Mouse (Mus musculus) intestine, embryonic 15.5 days (tissue): ENCODE measurements around the gene Kcnk18. TPM values are rescaled to one million over a fixed set of nuclear protein-coding genes. Genes with fewer than 3 reads are reported as not detected.

Experiments
- ATAC-seq: fragments of 200-750 bp; cut with Nextera tagmentation; 2 replicates; pipeline ENCODE4 v1.8.0; 2017; ENCODE audit warnings: moderate TSS enrichment, moderate library complexity
- H3K27ac ChIP-seq: fragments of 300-500 bp; sonication (generic); 2 replicates; pipeline ENCODE4 v1.5.1; 2015; ENCODE audit warnings: mild to moderate bottlenecking, inconsistent platforms
- H3K27me3 ChIP-seq: fragments of 300-500 bp; sonication (generic); replicated peaks from 2 replicates; pipeline ENCODE4 v1.6.1; 2015; ENCODE audit warnings: inconsistent platforms
- H3K36me3 ChIP-seq: fragments of 300-500 bp; sonication (generic); 2 replicates; pipeline ENCODE4 v1.6.1; 2015; ENCODE audit warnings: inconsistent platforms
- H3K4me1 ChIP-seq: fragments of 300-500 bp; sonication (generic); replicated peaks from 2 replicates; pipeline ENCODE4 v1.6.1; 2015; ENCODE audit warnings: inconsistent platforms
- H3K4me2 ChIP-seq: fragments of 300-500 bp; sonication (generic); replicated peaks from 2 replicates; pipeline ENCODE4 v1.6.1; 2015; ENCODE audit warnings: mild to moderate bottlenecking, inconsistent platforms
- H3K4me3 ChIP-seq: fragments of 300-500 bp; sonication (generic); replicated peaks from 2 replicates; pipeline ENCODE4 v1.5.1; 2015; ENCODE audit warnings: inconsistent platforms
- H3K9ac ChIP-seq: fragments of 300-500 bp; sonication (generic); 2 replicates; pipeline ENCODE4 v1.6.1; 2015; ENCODE audit warnings: inconsistent platforms
- H3K9me3 ChIP-seq: fragments of 300-500 bp; sonication (generic); 2 replicates; pipeline ENCODE4 v1.6.1; 2016; ENCODE audit warnings: inconsistent platforms
- WGBS: fragments of 180-500 bp; shearing (Covaris S2); methylation state at CpG from one replicate; pipeline ENCODE4 v1.1.7; 2015; 5-methylcytosine and 5-hydroxymethylcytosine counted together
- polyA plus RNA-seq: library from polyadenylated mRNA; unstranded; fragments of >200 nt; fragmentation: Nextera tagmentation; extraction: Ambion mirVana; gene quantifications from 2 replicates; pipeline ENCODE4 v1.2.1, GENCODE M21; 2015

Gene Kcnk18
- polyA plus RNA-seq, 1 experiment from 2014 or later = not detected

GRCm38 (mm10) chr19:59236046-59236445 lies 17.0 kb downstream of the Kcnk18 start:
- ATAC-seq = no peak
- H3K4me3 ChIP-seq = no peak overlapping the region
- no peak overlapping the region for H3K4me2 ChIP-seq
- no peaks in the 10 kb centered on the region for H3K9me3 ChIP-seq
- no peak overlapping the region for H3K27ac ChIP-seq
- H3K9ac ChIP-seq = no peak overlapping the region
- no peaks in the 10 kb centered on the region for H3K27me3 ChIP-seq
- H3K4me1 ChIP-seq = no peaks in the 10 kb centered on the region
- H3K36me3 ChIP-seq = no peaks in the 10 kb centered on the region
- 74% methylated on average over 6 of the region's 6 CpGs for whole genome bisulfite sequencing

GRCm38 (mm10) chr19:59238630-59239029 lies 19.6 kb downstream of the Kcnk18 start:
- Histone ChIP-seq H3K4me3 (no peak overlapping the region), H3K36me3 (no peaks in the 10 kb centered on the region), H3K27me3 (no peaks in the 10 kb centered on the region), H3K4me1 (no peaks in the 10 kb centered on the region), H3K9ac (no peak overlapping the region), H3K9me3 (no peaks in the 10 kb centered on the region), H3K27ac (no peak overlapping the region), H3K4me2 (no peak overlapping the region)
- no peak for ATAC-seq
- WGBS = 65% methylated on average over 3 of the region's 3 CpGs

- Histone ChIP-seq H3K36me3 (no peaks in the 10 kb centered on the region), H3K27ac (no peak overlapping the region), H3K27me3 (no peaks in the 10 kb centered on the region), H3K4me2 (no peak overlapping the region), H3K4me3 (no peak overlapping the region), H3K9ac (no peak overlapping the region), H3K4me1 (no peaks in the 10 kb centered on the region), H3K9me3 (no peaks in the 10 kb centered on the region)
- 20% methylated on average over 17 of the region's 17 CpGs for WGBS
- peak; percentile 69 for ATAC-seq
Observed at GRCm38 (mm10) chr19:59239124-59239817, 20.3 kb downstream of the Kcnk18 start.

- Histone ChIP-seq H3K27me3 (no peaks in the 10 kb centered on the region), H3K27ac (no peak overlapping the region), H3K4me1 (no peaks in the 10 kb centered on the region), H3K4me2 (no peak overlapping the region), H3K36me3 (no peaks in the 10 kb centered on the region), H3K4me3 (no peak overlapping the region), H3K9me3 (no peaks in the 10 kb centered on the region), H3K9ac (no peak overlapping the region)
- ATAC-seq = no peak
- 80% methylated on average over 4 of the region's 4 CpGs for WGBS
Observed at GRCm38 (mm10) chr19:59241987-59242386, 23.0 kb downstream of the Kcnk18 start.

- no peak overlapping the region for H3K9ac ChIP-seq
- H3K27me3 ChIP-seq = no peaks in the 10 kb centered on the region
- whole genome bisulfite sequencing = 83% methylated on average over 2 of the region's 2 CpGs
- no peaks in the 10 kb centered on the region for H3K4me1 ChIP-seq
- no peaks in the 10 kb centered on the region for H3K36me3 ChIP-seq
- no peak for ATAC-seq
- no peak overlapping the region for H3K4me3 ChIP-seq
- no peak overlapping the region for H3K27ac ChIP-seq
- no peak overlapping the region for H3K4me2 ChIP-seq
- H3K9me3 ChIP-seq = no peaks in the 10 kb centered on the region
Observed at GRCm38 (mm10) chr19:59243057-59243456, 24.0 kb downstream of the Kcnk18 start.

- Histone ChIP-seq H3K9ac (no peak overlapping the region), H3K4me3 (no peak overlapping the region), H3K4me1 (no peaks in the 10 kb centered on the region), H3K9me3 (no peaks in the 10 kb centered on the region), H3K4me2 (no peak overlapping the region), H3K27ac (no peak overlapping the region), H3K27me3 (no peaks in the 10 kb centered on the region), H3K36me3 (no peaks in the 10 kb centered on the region)
- no peak for ATAC-seq
- WGBS = 85% methylated on average over 4 of the region's 4 CpGs
Observed at GRCm38 (mm10) chr19:59248144-59248543, 29.1 kb downstream of the Kcnk18 start.

GRCm38 (mm10) chr19:59248553-59249286 lies 29.7 kb downstream of the Kcnk18 start:
- H3K4me3 ChIP-seq = no peak overlapping the region
- no peaks in the 10 kb centered on the region for H3K9me3 ChIP-seq
- no peaks in the 10 kb centered on the region for H3K36me3 ChIP-seq
- H3K27me3 ChIP-seq = no peaks in the 10 kb centered on the region
- no peaks in the 10 kb centered on the region for H3K4me1 ChIP-seq
- H3K9ac ChIP-seq = no peak overlapping the region
- no peak for ATAC-seq
- WGBS = 72% methylated on average over 11 of the region's 11 CpGs
- no peak overlapping the region for H3K27ac ChIP-seq
- no peak overlapping the region for H3K4me2 ChIP-seq

GRCm38 (mm10) chr19:59252651-59253050 lies 33.6 kb downstream of the Kcnk18 start:
- 70% methylated on average over 2 of the region's 2 CpGs for WGBS
- ATAC-seq = no peak

GRCm38 (mm10) chr19:59259633-59260032 lies 40.6 kb downstream of the Kcnk18 start:
- no peak overlapping the region for H3K4me2 ChIP-seq
- no peak for ATAC-seq
- H3K27ac ChIP-seq = no peak overlapping the region
- no peak overlapping the region for H3K9ac ChIP-seq
- H3K4me1 ChIP-seq = peaks cover 9% of the 10 kb centered on the region
- no peaks in the 10 kb centered on the region for H3K36me3 ChIP-seq
- 41% methylated on average over 5 of the region's 5 CpGs for WGBS
- no peak overlapping the region for H3K4me3 ChIP-seq
- no peaks in the 10 kb centered on the region for H3K9me3 ChIP-seq
- H3K27me3 ChIP-seq = peaks cover 6% of the 10 kb centered on the region; the same call in 1 of the 2 replicates

More at GRCm38 (mm10) chr19:59252651-59253050, 33.6 kb downstream of the Kcnk18 start:
- Histone ChIP-seq H3K27me3 (no peaks in the 10 kb centered on the region), H3K9ac (no peak overlapping the region), H3K36me3 (no peaks in the 10 kb centered on the region), H3K4me1 (no peaks in the 10 kb centered on the region), H3K4me3 (no peak overlapping the region), H3K27ac (no peak overlapping the region), H3K4me2 (no peak overlapping the region), H3K9me3 (no peaks in the 10 kb centered on the region)

GRCm38 (mm10) chr19:59260718-59261442 lies 41.9 kb downstream of the Kcnk18 start, which contains the start of gene Slc18a2:
Slc18a2 (plus strand) TSS chr19:59260896.
- peaks cover 6% of the 10 kb centered on the region; the same call in 1 of the 2 replicates for H3K27me3 ChIP-seq
- ATAC-seq = peak; percentile 77

GRCm38 (mm10) chr19:59261604-59262003 lies 42.6 kb downstream of the Kcnk18 start:
- peaks cover 9% of the 10 kb centered on the region for H3K4me1 ChIP-seq
- 53% methylated on average over 7 of the region's 7 CpGs for WGBS
- H3K9me3 ChIP-seq = no peaks in the 10 kb centered on the region
- peak overlapping the region; percentile 92; the same call in 1 of the 2 replicates for H3K4me2 ChIP-seq
- peak overlapping the region; percentile 41; the same call in 1 of the 2 replicates for H3K4me3 ChIP-seq
- no peak for ATAC-seq
- no peaks in the 10 kb centered on the region for H3K36me3 ChIP-seq
- H3K27me3 ChIP-seq = peaks cover 6% of the 10 kb centered on the region; the same call in 1 of the 2 replicates
- no peak overlapping the region for H3K27ac ChIP-seq
- no peak overlapping the region for H3K9ac ChIP-seq

More at GRCm38 (mm10) chr19:59260718-59261442, 41.9 kb downstream of the Kcnk18 start, which contains the start of gene Slc18a2:
- Histone ChIP-seq H3K36me3 (no peaks in the 10 kb centered on the region), H3K4me2 (peak within 1 kb of the TSS; percentile 92), H3K9ac (peak within 1 kb of the TSS; percentile 36), H3K4me3 (peak within 1 kb of the TSS; percentile 41), H3K27ac (no peak within 1 kb of the TSS), H3K4me1 (peaks cover 9% of the 10 kb centered on the region), H3K9me3 (no peaks in the 10 kb centered on the region)
- WGBS = 2% methylated on average over 55 of the region's 55 CpGs

- H3K9ac ChIP-seq = no peak overlapping the region
- H3K9me3 ChIP-seq = no peaks in the 10 kb centered on the region
- no peak overlapping the region for H3K4me2 ChIP-seq
- H3K4me3 ChIP-seq = no peak overlapping the region
- 84% methylated on average over 9 of the region's 9 CpGs for WGBS
- H3K4me1 ChIP-seq = peaks cover 9% of the 10 kb centered on the region
- no peak overlapping the region for H3K27ac ChIP-seq
- peaks cover 6% of the 10 kb centered on the region; the same call in 1 of the 2 replicates for H3K27me3 ChIP-seq
- no peak for ATAC-seq
- H3K36me3 ChIP-seq = no peaks in the 10 kb centered on the region
Observed at GRCm38 (mm10) chr19:59263171-59263570, 44.2 kb downstream of the Kcnk18 start.
